Mouse (Mus musculus) kidney, adult 2 months (tissue): ENCODE data around the gene Dgkg. TPM values are rescaled to one million over a fixed set of nuclear protein-coding genes. Genes with fewer than 3 reads are reported as not detected.

Experiments used
- DNase-seq: peaks from one replicate; pipeline ENCODE4 v3.0.0; 2021
- H3K27ac ChIP-seq: fragments of 200-500 bp; 2 replicates; pipeline ENCODE4 v1.5.1; 2012; ENCODE audit warnings: low read depth, low read length, control low read depth, inconsistent platforms; ENCODE audit not compliant: insufficient read depth
- H3K27me3 ChIP-seq: fragments of 200-500 bp; replicated peaks from 2 replicates; pipeline ENCODE4 v1.6.1; 2012; ENCODE audit warnings: mild to moderate bottlenecking, moderate library complexity, low read length, inconsistent platforms; ENCODE audit not compliant: control insufficient read depth, insufficient read depth
- H3K36me3 ChIP-seq: fragments of 200-500 bp; 2 replicates; pipeline ENCODE4 v1.6.1; 2012; ENCODE audit warnings: mild to moderate bottlenecking, moderate library complexity, low read length, inconsistent platforms; ENCODE audit not compliant: control insufficient read depth, insufficient read depth
- H3K4me1 ChIP-seq: fragments of 200-500 bp; 2 replicates; pipeline ENCODE4 v1.6.1; 2011; ENCODE audit warnings: low read length; ENCODE audit not compliant: control insufficient read depth, insufficient read depth
- H3K4me3 ChIP-seq: fragments of 200-500 bp; 2 replicates; pipeline ENCODE4 v1.5.1; 2011; ENCODE audit warnings: mild to moderate bottlenecking, low read depth, low read length, control low read depth; ENCODE audit not compliant: insufficient read depth
- CTCF ChIP-seq: fragments of 200-500 bp; conservative IDR thresholded peaks from 2 replicates; pipeline ENCODE4 v1.5.1; 2011; ENCODE audit warnings: low read depth, mild to moderate bottlenecking, control low read depth, low read length, moderate library complexity, mixed read lengths; ENCODE audit not compliant: insufficient read depth, insufficient read length
- POLR2A ChIP-seq: fragments of 200-500 bp; IDR thresholded peaks from one replicate; pipeline ENCODE4 v1.6.1; 2011; ENCODE audit warnings: low read depth, low read length, control low read depth
- WGBS: fragments of 180-500 bp; shearing (Covaris S2); methylation state at CpG from one replicate; pipeline ENCODE4 v1.1.7; 2018; 5-methylcytosine and 5-hydroxymethylcytosine counted together
- polyA plus RNA-seq: library from polyadenylated mRNA; depleted of rRNA; stranded (reverse); fragments of >200 nt; gene quantifications from 2 replicates; pipeline ENCODE4 v1.2.3, GENCODE M21; 2012

The Dgkg gene
- polyA plus RNA-seq, 1 experiment = 1.2 TPM

DNA sequence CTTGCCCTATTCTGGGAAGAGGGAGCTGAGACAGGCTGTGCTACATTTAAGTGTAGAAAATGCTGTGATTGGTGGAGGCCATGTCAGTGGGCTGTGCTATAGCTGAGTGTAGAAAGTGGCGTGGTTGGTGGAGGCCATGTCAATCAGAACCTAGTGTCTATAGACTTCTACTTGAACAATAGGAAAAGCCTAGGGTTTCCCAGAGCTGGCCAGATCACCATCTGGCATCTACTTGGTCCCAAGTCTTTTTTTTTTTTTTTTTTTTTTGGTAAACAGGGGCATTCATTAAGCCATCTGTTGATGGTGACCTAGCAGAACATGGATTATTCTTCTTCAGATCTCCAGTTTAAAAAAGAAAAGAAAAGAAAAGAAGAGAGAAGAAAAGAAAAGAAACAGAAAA, 60.6 kb downstream of the Dgkg start:
- DNase-seq = no peak
- Histone ChIP-seq H3K4me3 (no peak overlapping the region), H3K4me1 (peaks cover 2% of the 10 kb centered on the region; the same call in 1 of the 2 replicates), H3K27ac (no peak overlapping the region), H3K36me3 (no peaks in the 10 kb centered on the region), H3K27me3 (no peaks in the 10 kb centered on the region)
- WGBS = 82% methylated on average over 1 of the region's 1 CpGs
- TF ChIP-seq POLR2A = no peak
- no peak for TF ChIP-seq CTCF

DNA sequence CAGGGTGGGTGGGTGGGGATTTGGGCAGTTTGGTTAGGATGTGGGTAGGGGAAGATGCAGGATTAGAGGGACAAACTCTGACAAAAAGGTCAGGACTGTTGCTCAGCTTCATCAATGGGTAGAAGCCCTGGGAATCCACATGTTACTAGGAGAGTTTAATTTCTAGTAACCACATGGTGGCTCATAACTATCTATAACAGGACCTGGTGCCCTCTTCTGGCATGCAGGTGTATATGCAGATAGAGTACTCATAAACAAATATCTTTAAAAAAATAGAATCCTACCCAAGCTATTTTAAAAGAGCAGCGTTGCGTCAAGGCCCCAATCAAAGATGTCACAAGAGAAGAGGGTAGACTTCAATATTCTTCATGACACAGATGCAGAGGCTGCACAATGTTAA, 63.1 kb downstream of the Dgkg start:
- peak; percentile 28 for DNase-seq
- Histone ChIP-seq H3K27me3 (no peaks in the 10 kb centered on the region), H3K36me3 (no peaks in the 10 kb centered on the region), H3K4me3 (no peak overlapping the region), H3K27ac (no peak overlapping the region), H3K4me1 (no peaks in the 10 kb centered on the region; the same call in 1 of the 2 replicates)
- no peak for TF ChIP-seq POLR2A
- TF ChIP-seq CTCF = no peak
- 92% methylated on average over 2 of the region's 2 CpGs for WGBS

DNA sequence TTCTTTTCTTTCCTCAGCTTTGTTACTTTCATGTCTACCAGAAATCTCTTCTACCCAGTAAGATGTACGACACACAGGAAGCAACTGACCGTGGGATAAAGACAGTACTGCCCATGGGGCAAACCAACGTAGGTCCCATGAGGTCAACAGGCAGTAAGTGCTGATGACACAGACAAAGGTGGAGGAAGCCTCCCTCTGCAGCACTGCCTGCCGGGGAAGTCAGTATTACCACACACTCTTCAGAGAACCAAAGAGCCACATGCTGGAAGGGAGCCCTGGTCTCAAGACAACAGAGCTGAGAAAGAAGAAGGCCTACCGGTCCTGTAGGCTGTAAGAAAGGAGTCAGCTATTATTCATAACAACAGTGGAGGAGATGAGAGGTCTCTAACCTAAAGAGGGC, 67.4 kb downstream of the Dgkg start:
- 65% methylated on average over 5 of the region's 5 CpGs for WGBS
- Histone ChIP-seq H3K4me3 (no peak overlapping the region), H3K4me1 (no peaks in the 10 kb centered on the region), H3K27ac (no peak overlapping the region), H3K27me3 (no peaks in the 10 kb centered on the region), H3K36me3 (no peaks in the 10 kb centered on the region)
- no peak for DNase-seq
- TF ChIP-seq POLR2A = no peak
- no peak for TF ChIP-seq CTCF

DNA sequence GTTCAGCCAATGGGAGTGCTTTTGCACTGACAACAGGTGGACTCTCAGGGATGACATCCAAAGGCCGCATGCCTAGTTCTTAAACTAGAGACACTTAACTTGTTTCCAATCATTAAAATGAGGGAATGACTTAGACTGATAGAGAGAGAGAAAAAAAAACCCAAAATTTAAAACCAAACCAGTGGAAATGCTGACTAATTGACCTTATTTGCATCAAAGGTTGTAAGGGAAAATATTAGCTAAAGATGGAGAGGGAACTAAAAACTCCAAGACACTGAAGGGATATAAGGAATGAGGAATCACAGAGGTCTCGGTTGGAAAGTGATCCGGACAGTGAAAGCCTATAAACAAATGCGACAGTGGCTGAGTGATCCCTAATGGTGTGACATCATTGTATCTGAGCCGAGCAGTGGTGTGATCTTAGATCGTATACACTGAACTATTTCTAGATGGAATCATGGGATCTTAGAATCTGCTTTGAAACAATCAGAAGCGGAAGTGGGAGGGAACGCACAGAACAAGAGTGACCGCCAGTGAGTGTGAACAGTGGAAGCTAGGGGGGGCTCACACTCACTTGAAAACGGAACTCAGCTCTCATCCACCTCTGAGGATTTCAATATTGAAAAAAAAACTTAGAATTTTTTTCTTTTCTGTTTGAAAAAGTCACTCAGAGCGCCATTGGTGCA, 70.7 kb downstream of the Dgkg start:
- no peaks in the 10 kb centered on the region for H3K27me3 ChIP-seq
- no peak for TF ChIP-seq POLR2A
- TF ChIP-seq CTCF = no peak
- H3K4me3 ChIP-seq = no peak overlapping the region
- WGBS = 86% methylated on average over 11 of the region's 11 CpGs
- no peaks in the 10 kb centered on the region for H3K36me3 ChIP-seq
- no peak overlapping the region for H3K27ac ChIP-seq
- no peak for DNase-seq
- peaks cover 7% of the 10 kb centered on the region; the same call in 1 of the 2 replicates for H3K4me1 ChIP-seq

DNA sequence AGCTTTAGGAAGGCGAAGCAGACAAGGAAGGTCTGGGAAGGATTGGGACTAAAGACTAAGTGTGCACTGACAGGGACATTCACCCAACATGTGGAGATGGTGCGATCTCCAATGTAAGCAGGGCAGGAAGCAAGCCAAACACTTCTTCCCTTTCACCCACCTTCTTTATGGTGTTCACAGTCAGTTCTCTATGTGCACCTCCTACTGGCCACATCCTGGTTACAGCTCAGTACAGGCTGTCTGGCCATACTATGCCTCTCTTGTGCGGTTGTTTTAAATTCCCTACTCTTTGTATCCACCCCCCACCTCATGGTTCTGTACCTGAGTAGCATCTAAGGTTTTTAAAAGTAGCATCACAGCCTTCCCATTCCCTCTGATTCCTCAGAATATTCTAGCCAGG, 71.5 kb downstream of the Dgkg start:
- H3K4me1 ChIP-seq = peaks cover 7% of the 10 kb centered on the region; the same call in 1 of the 2 replicates
- no peak overlapping the region for H3K4me3 ChIP-seq
- no peaks in the 10 kb centered on the region for H3K36me3 ChIP-seq
- 92% methylated on average over 3 of the region's 3 CpGs for WGBS
- no peaks in the 10 kb centered on the region for H3K27me3 ChIP-seq
- no peak overlapping the region for H3K27ac ChIP-seq
- no peak for TF ChIP-seq CTCF
- no peak for TF ChIP-seq POLR2A
- no peak for DNase-seq

DNA sequence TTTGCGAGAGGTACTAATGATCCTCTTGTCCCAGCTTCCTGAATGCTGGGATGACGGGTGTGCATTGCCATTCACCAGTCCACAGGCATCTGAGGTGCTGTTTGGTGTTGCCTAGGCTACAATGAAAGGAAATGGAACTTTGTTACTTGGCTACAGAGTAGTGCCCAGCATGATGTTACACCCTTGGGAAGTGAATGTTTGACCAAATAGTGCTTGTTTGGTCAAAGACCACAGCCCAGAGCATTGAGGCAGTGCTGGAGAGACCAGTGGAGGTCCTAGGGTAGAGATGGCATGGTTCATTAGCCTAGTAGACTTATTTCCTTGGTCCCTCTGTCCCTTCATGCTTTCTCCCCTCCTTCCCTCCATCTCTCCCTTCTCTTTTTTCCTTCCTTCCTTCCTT, 73.6 kb downstream of the Dgkg start:
- peak overlapping the region; percentile 35; the same call in 1 of the 2 replicates for H3K27ac ChIP-seq
- H3K36me3 ChIP-seq = no peaks in the 10 kb centered on the region
- H3K4me1 ChIP-seq = peaks cover 7% of the 10 kb centered on the region; the same call in 1 of the 2 replicates
- H3K4me3 ChIP-seq = no peak overlapping the region
- DNase-seq = peak; percentile 79
- WGBS = 58% methylated on average over 2 of the region's 2 CpGs
- no peaks in the 10 kb centered on the region for H3K27me3 ChIP-seq
- TF ChIP-seq CTCF (no peak), POLR2A (no peak)

DNA sequence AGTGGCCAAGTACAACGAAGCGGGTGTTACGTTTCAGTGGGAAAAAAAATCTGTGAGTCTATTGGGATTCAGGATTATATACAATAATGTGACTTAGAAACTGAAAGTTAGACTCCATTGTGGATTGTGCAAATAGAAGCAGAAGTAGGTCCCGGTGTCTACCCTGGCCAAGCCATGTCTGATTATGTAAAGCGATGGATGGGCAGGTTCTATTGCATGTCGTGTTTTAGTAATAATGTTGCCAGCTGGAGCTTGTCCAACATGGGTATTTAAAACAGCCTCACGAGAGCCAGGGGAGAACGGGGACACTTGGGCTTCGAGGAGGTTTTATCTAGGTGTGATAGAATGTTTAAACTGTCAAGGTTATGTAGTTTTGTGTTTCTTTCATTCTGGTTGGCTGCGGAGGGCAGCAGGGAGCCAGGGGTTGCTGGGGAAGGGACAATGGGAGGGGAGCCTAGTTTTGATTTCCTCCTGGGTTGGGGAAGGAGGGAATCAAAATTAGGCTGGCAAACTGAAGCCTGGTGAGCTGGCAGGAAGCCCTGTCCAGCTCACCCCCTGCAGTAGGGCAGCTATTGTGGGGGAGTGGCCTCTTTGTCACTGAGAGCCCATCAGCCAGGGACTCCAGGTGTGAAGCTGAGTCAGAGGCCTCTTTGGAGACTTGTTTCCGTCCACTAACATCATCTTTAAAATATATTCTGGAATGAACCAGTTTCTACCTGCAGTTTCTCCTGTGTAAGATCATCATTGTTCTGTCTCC, 74.7 kb downstream of the Dgkg start:
- TF ChIP-seq POLR2A (no peak), CTCF (no peak)
- H3K4me3 ChIP-seq = no peak overlapping the region
- no peaks in the 10 kb centered on the region for H3K27me3 ChIP-seq
- peaks cover 7% of the 10 kb centered on the region; the same call in 1 of the 2 replicates for H3K4me1 ChIP-seq
- peak; percentile 48 for DNase-seq
- H3K27ac ChIP-seq = no peak overlapping the region
- H3K36me3 ChIP-seq = no peaks in the 10 kb centered on the region
- WGBS = 39% methylated on average over 11 of the region's 11 CpGs
